In the genomic region with DNA sequence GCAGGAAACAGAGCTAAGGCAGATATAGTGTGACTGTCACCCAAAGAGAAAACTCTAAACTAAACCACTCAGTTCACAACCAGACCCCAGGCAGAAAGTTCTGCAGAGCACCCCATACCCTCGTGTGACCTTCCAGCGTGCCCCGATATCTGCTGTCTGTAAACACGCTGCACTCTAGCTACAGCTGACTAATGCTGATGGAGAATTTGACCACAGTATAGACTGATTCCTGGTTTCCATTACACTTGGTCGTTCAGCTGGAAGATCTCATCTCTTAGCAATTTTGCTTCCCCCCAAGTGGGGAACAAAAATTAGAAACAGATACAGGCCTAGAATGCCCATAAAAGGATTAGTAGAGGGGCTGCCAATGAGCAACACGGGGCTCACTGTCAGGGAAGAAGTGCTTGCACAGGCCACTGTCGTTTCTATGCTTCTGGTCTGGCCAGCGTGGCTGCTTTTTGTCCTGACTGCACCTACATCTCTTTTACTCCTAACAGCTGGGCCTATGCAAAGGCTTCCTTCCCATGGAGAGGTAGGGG, we compare ENCODE assay signal across 18 mouse cellular contexts. TPM values are rescaled to one million over a fixed set of nuclear protein-coding genes. Genes with fewer than 3 reads are reported as not detected.
DNase-seq lines count a peak whose midpoint lies in the region; ATAC-seq lines count a peak whose summit lies in the region.
"Had no signal": no experiment of that assay in that cellular context is flagged by ENCODE, and none has a peak within 500 bp of the region (broad histone marks: within the 10 kb centered on the region; RNA-seq: fewer than 3 reads in every experiment).

No protein-coding gene starts in this region.

- H3K36me3 ChIP-seq in forebrain, embryonic 12.5 days (replicated peaks), result no peaks in the 10 kb centered on the region
- H3K36me3 ChIP-seq in forebrain, embryonic 16.5 days (ENCODE audit: control insufficient read depth, insufficient read depth), result no peaks in the 10 kb centered on the region
- H3K36me3 ChIP-seq in limb, embryonic 13.5 days, result no peaks in the 10 kb centered on the region
- H3K36me3 ChIP-seq: heart, embryonic 10.5 days; liver, embryonic 12.5 days had no signal

- no peaks in the 10 kb centered on the region for H3K9me3 ChIP-seq in forebrain, embryonic 12.5 days
- H3K9me3 ChIP-seq in forebrain, embryonic 16.5 days (ENCODE audit: control insufficient read depth, low read length), result no peaks in the 10 kb centered on the region
- no peaks in the 10 kb centered on the region for H3K9me3 ChIP-seq in limb, embryonic 13.5 days
- H3K9me3 ChIP-seq: heart, embryonic 10.5 days; liver, embryonic 12.5 days had no signal

- H3K9ac ChIP-seq in forebrain, embryonic 12.5 days, result no peak overlapping the region
- H3K9ac ChIP-seq in forebrain, embryonic 16.5 days (replicated peaks; ENCODE audit: low read depth, low read length), result no peak overlapping the region
- no peak overlapping the region for H3K9ac ChIP-seq in limb, embryonic 13.5 days
- H3K9ac ChIP-seq: liver, embryonic 12.5 days had no signal

- peak overlapping the region; percentile 53; the same call in 1 of the 2 replicates for H3K27ac ChIP-seq in forebrain, embryonic 12.5 days
- H3K27ac ChIP-seq in forebrain, embryonic 16.5 days (ENCODE audit: low read length), result no peak overlapping the region
- peak overlapping the region; percentile 72 for H3K27ac ChIP-seq in limb, embryonic 13.5 days
- H3K27ac ChIP-seq: gastrocnemius, adult 2 months; heart, embryonic 10.5 days; liver, embryonic 12.5 days had no signal

- DNase-seq in thymus, postnatal 4 days, result peak; percentile 8
- DNase-seq in thymus, postnatal 36 days, result no peak
- DNase-seq in urinary bladder, adult 18-20 months (ENCODE audit: low spot score in 2 of 2), result no peak
- DNase-seq in adrenal gland, adult 2 months, result no peak
- no peak for DNase-seq in retina, embryonic 14.5 days (ENCODE audit: low spot score)
- DNase-seq: adrenal gland, postnatal 14 days; cerebellum, postnatal 10 days; gastrocnemius, adult 2 months; kidney, adult 8-10 months; right cerebral cortex, postnatal 14 days had no signal

- H3K4me3 ChIP-seq in forebrain, embryonic 12.5 days (replicated peaks), result no peak overlapping the region
- H3K4me3 ChIP-seq in forebrain, embryonic 16.5 days (replicated peaks; ENCODE audit: low read length), result no peak overlapping the region
- no peak overlapping the region for H3K4me3 ChIP-seq in limb, embryonic 13.5 days
- H3K4me3 ChIP-seq: gastrocnemius, adult 2 months; heart, embryonic 10.5 days; left cerebral cortex, adult 2 months; liver, embryonic 12.5 days had no signal

- no peaks in the 10 kb centered on the region for H3K27me3 ChIP-seq in forebrain, embryonic 12.5 days
- no peaks in the 10 kb centered on the region for H3K27me3 ChIP-seq in forebrain, embryonic 16.5 days (replicated peaks; ENCODE audit: control insufficient read depth, insufficient read depth, low read length)
- no peaks in the 10 kb centered on the region for H3K27me3 ChIP-seq in limb, embryonic 13.5 days

- WGBS in forebrain, embryonic 12.5 days, result 61% methylated on average over 8 of the region's 8 CpGs
- WGBS in forebrain, embryonic 16.5 days, result 63% methylated on average over 8 of the region's 8 CpGs
- 21% methylated on average over 8 of the region's 8 CpGs for WGBS in limb, embryonic 13.5 days

- no peak overlapping the region for H3K4me2 ChIP-seq in forebrain, embryonic 12.5 days
- no peak overlapping the region for H3K4me2 ChIP-seq in forebrain, embryonic 16.5 days (ENCODE audit: low read length)
- no peak overlapping the region for H3K4me2 ChIP-seq in limb, embryonic 13.5 days (replicated peaks)
- H3K4me2 ChIP-seq: liver, embryonic 12.5 days; midbrain, embryonic 11.5 days had no signal

- ATAC-seq in forebrain, embryonic 12.5 days (ENCODE audit: low FRiP score), result no peak
- ATAC-seq in forebrain, embryonic 16.5 days, result no peak
- peak; percentile 76 for ATAC-seq in limb, embryonic 13.5 days (ENCODE audit: low FRiP score, low read depth)
- ATAC-seq: liver, embryonic 12.5 days had no signal

- H3K4me1 ChIP-seq in forebrain, embryonic 12.5 days, result peaks cover 12% of the 10 kb centered on the region
- peaks cover 7% of the 10 kb centered on the region for H3K4me1 ChIP-seq in forebrain, embryonic 16.5 days (replicated peaks; ENCODE audit: control insufficient read depth, insufficient read depth, low read length)
- H3K4me1 ChIP-seq in limb, embryonic 13.5 days, result peaks cover 43% of the 10 kb centered on the region

RNA-seq across cellular contexts. Expression of a gene that starts 4.0 kb away (rescaled TPM):
- polyA plus RNA-seq in forebrain, embryonic 12.5 days (2016; fragmentation: Nextera tagmentation; extraction: Ambion mirVana), result not detected in 2 replicates
- polyA plus RNA-seq in forebrain, embryonic 16.5 days (2015; fragmentation: Nextera tagmentation; extraction: Ambion mirVana), result not detected in 2 replicates
- polyA plus RNA-seq in limb, embryonic 13.5 days (2015; fragmentation: Nextera tagmentation; extraction: Ambion mirVana), result not detected in 2 replicates
- total RNA-seq in adrenal gland, adult 2 months (2021), result 1 to 10 TPM; 2.4 to 3.6 TPM
- 1.2 and 1.7 TPM in 2 replicates for polyA plus RNA-seq in adrenal gland, adult 2 months (2012; rRNA removed)
- total RNA-seq: gastrocnemius, adult 2 months; left cerebral cortex, adult 2 months had no signal
- polyA plus RNA-seq: hindbrain, embryonic 11.5 days; midbrain, embryonic 11.5 days had no signal

RNA-seq across cellular contexts. Expression of a gene that starts 11.8 kb away (rescaled TPM):
- 0.46 and 0.57 TPM in 2 replicates for polyA plus RNA-seq in forebrain, embryonic 12.5 days (2016; fragmentation: Nextera tagmentation; extraction: Ambion mirVana)
- 0.06 and 0.22 TPM in 2 replicates for polyA plus RNA-seq in forebrain, embryonic 16.5 days (2015; fragmentation: Nextera tagmentation; extraction: Ambion mirVana)
- polyA plus RNA-seq in limb, embryonic 13.5 days (2015; fragmentation: Nextera tagmentation; extraction: Ambion mirVana), result 0.87 and 1.1 TPM in 2 replicates
- total RNA-seq in adrenal gland, adult 2 months (2021), result under 1 TPM in 1 of 2 experiments, not detected in 1; 0.06 TPM
- 0.02 TPM in 2 replicates for polyA plus RNA-seq in adrenal gland, adult 2 months (2012; rRNA removed)
- total RNA-seq: left cerebral cortex, adult 2 months had no signal

RNA-seq across cellular contexts. Expression of a gene that starts 39.3 kb away (rescaled TPM):
- 0.74 and 0.91 TPM in 2 replicates for polyA plus RNA-seq in forebrain, embryonic 12.5 days (2016; fragmentation: Nextera tagmentation; extraction: Ambion mirVana)
- 0.21 and 0.28 TPM in 2 replicates for polyA plus RNA-seq in forebrain, embryonic 16.5 days (2015; fragmentation: Nextera tagmentation; extraction: Ambion mirVana)
- 0.76 and 1.3 TPM in 2 replicates for polyA plus RNA-seq in limb, embryonic 13.5 days (2015; fragmentation: Nextera tagmentation; extraction: Ambion mirVana)
- total RNA-seq in adrenal gland, adult 2 months (2021), result under 1 TPM in 1 of 2 experiments, not detected in 1; 0.17 TPM
- polyA plus RNA-seq in adrenal gland, adult 2 months (2012; rRNA removed), result 0.04 and 0.35 TPM in 2 replicates
- total RNA-seq: gastrocnemius, adult 2 months had no signal
